Mouse (Mus musculus) hematopoietic stem cell, adult 5-6 weeks (primary cell): Measurements from ENCODE around the gene 4933405L10Rik. TPM values are rescaled to one million over a fixed set of nuclear protein-coding genes. Genes with fewer than 3 reads are reported as not detected.
A peak's percentile ranks its signal among the peaks of the same experiment; 100 is the strongest.

Source experiments
- ATAC-seq, 2 experiments: fragments of 125-278 bp in 1 of 2; replicated peaks in 1 of 2; 2 replicates each; pipeline ENCODE4 v1.8.0; 2016 to 2017; ENCODE audit warnings: inconsistent platforms in 2 of 2, mild to moderate bottlenecking in 2 of 2, moderate number of reproducible peaks in 2 of 2, low read depth in 1 of 2, moderate TSS enrichment in 1 of 2; ENCODE audit not compliant: low FRiP score in 2 of 2, poor library complexity in 2 of 2, severe bottlenecking in 2 of 2, insufficient read depth in 1 of 2, low TSS enrichment in 1 of 2
- total RNA-seq: library from RNA; stranded (forward); fragments of 172-1452, 232-1000 nt; gene quantifications from 2 replicates; pipeline ENCODE4 v1.2.3, GENCODE M21; 2017

The 4933405L10Rik gene
- total RNA-seq, 1 experiment from 2014 or later, result 1.2 TPM

DNA sequence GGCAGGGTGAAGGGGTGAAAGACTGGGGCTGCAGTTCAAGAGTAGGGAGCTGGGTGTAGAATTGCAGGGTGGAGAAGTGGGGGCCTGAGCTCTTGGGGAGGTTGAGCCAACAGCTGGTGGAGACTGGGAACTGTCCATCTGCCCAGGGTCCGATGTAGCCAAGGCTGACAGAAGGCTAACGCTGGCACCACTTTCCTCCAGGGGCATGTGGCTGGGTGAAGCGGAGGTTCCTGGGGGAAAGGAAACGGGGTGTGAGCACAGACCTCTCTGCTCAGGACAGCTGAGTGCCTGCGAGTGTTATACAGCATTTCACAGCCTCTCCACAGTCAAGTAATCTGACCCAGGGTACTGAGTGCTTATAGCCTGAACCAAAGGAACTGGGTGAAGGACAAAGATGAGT is 8.7 kb upstream of the 4933405L10Rik start:
- no peak for ATAC-seq

DNA sequence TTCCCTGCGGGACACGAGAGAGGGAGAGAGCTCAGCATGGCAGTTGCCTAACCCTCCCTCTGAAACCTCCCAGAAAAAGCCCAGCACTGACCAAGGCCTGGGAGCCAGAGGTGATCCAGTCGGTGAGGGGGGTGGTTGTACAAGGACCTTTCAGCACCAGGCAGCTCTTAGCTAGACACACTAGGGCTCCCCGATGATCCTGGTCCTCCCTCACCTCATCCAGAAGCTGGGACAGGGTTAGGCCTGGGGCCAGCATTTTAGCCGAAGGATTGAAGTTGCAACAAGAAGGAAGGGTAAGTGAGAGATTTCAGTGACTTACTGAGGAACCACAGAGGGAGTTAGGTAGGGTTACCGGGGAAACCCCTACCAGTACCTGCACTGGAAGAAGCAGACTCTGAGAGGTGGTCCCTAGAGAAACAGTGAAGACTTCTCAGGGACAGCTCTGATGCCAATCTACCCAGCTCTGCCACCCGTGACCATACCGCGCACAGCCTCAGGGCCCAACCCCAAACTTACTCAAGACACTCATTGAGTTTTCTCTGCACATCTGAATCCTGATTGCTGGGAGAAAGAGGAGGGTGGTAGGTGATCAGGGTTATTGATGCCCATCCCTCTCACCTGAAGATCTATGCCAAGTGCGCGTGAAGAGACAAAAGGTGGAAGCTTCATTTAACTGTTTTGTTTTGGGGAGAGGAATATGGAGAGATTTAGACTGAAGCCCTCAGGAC is 7.8 kb upstream of the 4933405L10Rik start:
- no peak for ATAC-seq

DNA sequence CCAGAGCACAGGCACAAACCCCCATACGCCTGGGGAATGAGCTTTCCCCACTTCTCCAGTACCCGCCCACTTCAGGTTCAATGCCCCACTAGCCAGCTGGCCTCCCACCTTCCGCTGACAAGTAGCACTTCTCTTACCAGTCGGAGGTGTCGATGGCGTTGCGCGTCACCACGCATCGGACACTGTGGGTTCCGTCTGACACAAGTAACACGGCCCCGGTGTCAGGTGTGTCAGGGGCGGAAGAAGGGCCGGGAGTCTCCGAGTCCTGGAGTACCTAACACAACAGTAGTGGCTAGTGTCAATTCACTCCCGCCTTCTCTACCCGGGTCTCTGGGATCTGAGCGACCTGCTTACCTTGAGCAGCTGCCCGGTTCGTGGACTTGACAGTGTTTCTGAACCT is 6.9 kb upstream of the 4933405L10Rik start:
- peak; percentile 50 to 66 for ATAC-seq

DNA sequence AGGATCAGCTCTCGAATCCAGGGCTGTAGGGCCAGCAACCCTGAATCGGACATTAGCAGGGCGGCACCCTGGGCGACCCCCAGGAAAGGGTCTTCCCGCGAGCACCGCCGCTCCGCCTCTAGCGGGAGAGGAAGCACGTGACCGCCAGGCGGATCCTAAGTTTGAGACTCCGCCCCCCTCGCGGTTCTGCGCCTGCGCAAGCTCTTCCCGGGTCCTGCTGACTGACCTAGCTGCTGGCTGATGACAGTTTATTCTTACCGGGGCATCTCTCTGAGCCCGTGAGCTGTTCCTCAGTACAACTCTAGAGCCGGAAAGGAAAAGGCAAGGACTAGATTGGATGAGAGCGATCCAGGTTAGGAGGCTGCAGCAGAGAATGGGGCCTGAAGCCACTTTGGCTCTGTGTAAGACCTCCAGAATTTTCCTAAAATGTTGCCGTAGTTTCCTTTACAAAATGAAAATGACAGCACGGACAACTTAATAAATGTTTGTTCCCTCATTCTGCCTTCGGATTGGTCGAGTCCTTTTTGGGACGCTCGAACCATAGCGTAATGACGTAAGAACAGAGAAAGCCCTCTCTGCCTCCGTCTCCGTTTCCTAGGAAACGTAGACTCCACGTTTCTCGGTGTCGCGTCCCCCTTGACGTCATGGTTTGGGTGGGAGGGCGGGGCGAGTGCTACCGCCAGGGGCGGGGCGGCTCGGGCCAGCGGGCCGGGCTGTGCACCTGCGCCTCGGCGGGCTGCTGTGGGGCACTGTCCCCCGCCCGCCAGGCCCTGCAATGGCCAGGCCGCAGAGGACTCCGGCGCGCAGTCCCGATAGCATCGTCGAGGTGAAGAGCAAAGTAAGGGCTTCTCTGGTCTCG is 6.3 kb upstream of the 4933405L10Rik start, which contains the start of the genes Acd and Pard6a:
TSS of gene Acd (minus strand) at position 137 of the 859 bp plus-strand sequence.
TSS of gene Pard6a (plus strand) at position 183 of the 859 bp plus-strand sequence.
- peak; percentile 71 to 78 for ATAC-seq

DNA sequence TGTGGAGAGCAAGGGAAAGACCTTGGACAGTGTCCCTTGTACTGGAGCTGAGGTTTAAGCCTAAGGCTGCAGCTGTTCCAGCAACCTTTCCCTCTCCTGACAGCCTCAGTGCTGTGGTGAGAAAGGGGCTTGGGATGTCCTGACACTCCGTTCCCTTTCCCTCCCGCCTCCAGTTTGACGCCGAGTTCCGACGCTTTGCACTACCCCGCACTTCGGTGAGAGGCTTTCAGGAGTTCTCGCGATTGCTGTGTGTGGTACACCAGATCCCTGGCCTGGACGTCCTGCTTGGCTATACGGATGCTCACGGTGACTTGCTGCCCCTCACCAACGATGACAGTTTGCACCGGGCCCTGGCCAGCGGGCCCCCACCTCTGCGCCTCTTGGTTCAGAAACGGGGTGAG is 5.5 kb upstream of the 4933405L10Rik start:
- ATAC-seq, result no peak

DNA sequence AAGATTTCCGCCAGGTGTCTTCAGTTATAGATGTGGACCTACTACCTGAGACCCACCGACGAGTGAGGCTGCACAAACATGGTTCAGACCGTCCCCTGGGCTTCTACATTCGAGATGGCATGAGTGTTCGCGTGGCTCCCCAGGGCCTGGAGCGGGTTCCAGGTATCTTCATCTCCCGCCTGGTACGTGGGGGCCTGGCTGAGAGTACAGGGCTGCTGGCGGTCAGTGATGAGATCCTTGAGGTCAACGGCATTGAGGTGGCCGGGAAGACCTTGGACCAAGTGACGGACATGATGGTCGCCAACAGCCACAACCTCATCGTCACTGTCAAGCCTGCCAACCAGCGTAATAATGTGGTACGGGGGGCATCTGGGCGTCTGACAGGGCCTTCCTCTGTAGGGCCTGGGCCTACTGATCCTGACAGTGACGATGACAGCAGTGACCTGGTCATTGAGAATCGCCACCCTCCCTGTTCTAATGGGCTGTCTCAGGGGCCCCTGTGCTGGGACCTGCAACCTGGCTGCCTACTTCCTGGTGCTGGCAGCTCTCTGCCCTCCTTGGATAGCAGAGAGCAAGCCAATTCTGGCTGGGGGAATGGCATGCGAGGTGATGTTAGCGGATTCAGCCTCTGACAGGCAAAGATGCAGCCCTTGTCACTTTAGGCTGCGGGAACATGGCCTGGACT is 4.6 kb upstream of the 4933405L10Rik start:
- ATAC-seq, result no peak

DNA sequence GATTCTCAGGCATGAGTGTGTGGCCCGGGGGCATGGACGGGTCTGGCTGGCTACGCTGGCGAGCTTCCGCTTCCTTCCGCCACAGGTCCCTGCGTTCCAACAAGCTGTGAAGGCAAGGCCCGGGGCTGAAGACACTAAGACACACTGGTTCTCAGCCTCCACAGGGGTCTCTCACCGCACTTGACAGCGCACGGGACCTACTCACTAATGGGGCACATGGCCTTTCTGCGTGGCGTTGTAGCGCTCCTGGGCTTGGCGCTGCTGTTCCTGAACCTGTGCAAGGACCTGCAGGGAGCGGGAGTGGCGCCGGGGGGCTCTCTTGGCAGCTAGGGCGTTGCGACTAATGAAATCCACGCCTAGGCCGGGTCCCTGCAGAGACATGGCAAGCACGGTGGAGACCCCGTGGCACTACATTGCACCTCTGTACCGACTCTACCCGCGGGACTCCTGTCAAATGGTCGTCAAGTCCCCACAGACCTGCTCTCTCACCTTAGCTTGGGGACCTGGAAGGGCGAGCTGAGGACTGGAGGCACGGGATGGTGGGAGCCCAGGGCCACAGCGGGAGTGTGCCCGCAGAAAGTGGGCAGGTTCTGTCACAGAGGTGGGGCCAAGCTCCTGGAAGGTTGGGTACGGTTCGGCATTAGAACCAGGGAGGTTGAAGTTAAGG is 3.2 kb upstream of the 4933405L10Rik start:
- no peak for ATAC-seq

DNA sequence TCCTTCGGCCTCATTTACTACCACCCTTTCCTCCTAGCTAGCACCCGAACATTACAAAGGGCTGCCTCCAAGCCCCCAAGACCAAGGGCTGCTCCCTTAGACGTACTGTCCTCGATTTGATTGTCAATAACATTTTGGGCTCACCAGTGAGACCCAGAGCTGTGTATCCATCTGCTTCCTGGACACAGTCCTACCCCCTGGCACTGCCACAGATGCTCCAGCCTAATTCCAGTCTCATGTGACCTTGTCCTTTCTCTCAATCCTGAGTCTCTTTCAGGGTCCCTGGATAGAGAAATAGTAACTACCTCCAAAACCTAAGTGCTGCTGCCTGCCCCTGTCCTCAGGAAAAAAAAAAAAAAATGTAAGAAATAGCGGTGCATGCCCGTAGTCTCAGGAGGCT is 2.5 kb upstream of the 4933405L10Rik start:
- no peak for ATAC-seq

DNA sequence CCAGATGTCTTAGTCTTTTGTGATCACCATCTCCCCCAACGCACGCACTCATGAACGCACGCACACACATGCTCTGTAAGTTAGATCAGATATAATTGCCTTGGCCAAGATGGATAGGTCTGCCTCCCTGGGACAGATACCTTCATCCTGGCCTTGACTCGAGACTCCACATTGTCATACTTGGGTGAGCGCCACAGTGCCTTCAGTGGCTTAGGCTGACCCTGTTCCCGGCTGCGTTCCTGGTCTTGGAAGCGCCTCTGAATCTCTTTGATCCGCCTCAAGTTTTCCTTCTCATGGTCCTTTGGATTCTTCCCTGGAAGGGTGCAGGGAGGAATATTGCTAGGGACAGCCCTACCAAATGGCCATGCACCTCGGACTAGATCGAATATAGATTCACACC is 1.0 kb upstream of the 4933405L10Rik start:
- no peak for ATAC-seq

DNA sequence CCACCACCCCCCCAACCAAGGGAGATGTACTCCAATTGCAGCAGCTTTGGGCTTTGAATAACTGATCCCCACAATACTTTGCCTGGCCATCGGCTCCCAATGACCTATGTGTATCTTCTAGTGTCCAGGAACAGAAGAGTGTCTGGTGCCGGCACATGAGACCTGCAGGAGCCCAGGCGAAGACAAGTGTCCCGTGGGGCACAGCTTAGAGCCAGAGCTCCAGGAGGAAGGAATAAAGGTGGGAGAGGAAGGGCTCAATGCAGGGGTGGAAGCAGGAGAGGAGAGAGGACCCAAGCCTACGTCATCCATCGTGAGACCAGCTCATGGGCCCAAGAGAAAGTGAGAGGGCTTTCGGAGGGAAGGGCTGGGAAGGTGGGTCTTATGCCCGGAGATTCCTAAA is 1.2 kb downstream of the 4933405L10Rik start:
- ATAC-seq, result no peak

DNA sequence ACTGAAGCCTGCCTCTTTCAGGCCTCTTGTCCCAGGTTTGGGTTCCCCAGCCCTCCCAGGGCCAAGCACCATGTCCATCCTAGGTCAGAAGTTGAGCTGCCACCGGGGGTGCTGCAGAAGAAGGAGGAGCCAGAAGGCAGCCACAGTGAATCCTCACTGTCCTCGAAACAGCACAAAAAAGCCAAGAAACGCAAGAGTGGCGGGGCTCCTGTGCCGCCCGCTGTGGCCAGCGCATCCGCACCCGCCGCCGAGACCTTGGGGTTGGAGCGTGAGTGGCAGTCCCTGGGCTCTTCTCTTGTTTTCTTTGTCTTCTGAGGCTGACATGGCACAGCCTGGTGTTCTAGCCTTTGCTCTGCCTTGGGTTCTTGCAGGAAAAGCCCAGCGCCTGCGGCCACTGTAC is 1.9 kb downstream of the 4933405L10Rik start:
- ATAC-seq, result no peak

DNA sequence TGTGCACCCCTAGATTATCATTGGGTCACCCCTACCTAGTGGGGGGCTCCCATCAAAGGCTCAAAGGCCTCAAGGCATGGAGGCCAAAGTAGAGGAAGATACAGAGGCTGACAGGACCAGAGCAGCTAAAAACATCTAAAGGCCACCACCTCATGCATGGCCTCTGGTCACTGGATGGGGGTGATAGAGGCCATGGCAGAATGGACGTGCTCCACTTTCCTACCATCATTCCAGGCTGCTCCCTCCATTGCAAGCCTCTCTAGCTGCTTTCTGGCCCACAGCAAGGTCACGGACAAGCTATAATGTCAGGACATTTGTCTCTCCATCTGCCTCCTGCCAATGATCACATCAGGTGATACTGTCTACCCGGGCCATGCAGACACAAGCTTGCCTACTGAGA is 4.8 kb downstream of the 4933405L10Rik start:
- no peak for ATAC-seq

DNA sequence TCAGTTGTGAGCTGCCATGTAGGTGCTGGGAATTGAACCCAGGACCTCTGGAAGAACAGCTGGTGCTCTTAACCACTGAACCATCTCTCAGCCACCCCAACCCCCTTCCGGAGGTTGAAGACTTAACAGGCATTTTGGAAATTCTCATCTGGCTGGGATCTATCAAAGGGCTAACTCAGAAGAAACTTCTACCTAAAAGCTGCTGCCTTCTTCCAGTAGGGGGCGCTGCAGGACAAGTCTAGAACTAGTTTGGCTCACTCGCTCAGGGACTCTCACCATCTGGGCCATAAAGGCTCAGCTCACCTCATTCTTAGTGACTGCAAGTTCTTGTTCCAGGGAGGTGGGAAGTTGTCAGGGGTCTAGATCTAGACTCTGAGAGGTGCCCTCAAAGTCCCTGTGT is 6.7 kb downstream of the 4933405L10Rik start:
- ATAC-seq, result peak; percentile 85 to 88

DNA sequence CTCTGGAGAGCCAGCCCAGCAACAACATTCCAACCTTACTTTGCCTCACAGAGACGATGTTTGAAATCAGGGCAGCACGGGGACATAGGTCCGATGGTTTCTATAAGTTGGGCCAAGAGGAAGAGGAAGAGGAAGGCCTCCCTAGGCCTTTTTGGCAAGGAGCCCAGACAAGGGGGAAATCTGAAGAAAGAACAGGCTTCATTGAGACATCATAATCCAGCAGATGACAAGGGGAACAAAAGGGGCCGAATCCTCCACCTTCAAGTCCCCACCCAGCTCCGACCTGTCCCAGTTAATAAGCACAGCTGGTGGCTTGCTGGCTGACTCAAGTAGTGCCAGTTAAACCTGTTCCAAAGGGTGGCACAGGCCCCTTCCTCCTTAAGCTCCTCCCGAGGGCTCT is 7.6 kb downstream of the 4933405L10Rik start:
- ATAC-seq, result peak; percentile 14 to 25; a peak in 1 of 4 replicates

DNA sequence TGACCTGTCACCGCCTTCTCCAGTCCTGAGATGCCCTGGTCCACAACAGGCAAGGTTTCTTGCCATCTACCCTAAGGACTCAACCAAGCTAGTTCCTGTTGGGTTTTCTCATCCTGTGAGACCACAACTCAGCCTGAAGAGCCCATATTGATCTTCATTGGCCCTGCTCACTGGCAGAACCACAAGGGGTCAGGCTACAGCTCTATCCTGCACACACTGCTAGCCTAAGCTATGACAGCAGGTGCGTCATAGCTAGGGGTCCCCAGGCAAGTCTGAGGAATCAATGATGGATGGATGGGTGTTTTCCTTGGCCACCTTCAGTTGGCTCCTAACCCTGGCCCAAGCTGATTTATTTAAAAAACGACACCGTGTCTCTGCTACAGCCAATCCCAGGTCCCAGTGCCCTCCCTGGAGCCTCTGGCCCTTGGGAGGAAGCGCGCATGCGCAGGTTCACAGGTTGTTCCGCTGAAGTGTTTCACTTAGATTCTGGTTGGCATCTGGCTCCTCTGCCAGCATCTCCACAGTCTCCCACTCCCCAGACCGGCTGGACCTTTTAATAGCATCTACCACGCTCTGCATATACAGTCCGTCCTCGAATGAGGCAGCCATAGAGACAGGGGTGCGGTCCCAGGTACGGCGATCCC is 9.0 kb downstream of the 4933405L10Rik start:
- ATAC-seq, result no peak

DNA sequence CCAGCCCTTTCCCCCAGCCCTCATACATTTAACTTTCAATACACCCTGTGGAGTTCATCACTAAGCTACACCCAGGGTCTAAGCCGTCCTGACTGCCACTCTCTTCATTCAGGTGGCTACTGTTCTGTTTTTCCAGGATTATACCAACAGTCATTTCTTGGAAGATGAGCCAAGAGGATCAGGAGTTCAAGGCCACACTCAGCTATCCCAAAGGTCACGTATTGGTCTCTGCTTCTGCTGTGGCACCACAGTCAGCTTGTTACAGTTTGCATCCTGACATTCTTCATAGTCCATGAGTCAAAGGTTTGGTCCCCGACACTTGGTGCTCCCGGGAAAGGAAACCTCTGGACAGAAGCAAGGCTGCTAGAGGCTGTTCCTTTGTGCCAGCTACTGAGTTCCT is 12.2 kb downstream of the 4933405L10Rik start:
- no peak for ATAC-seq

DNA sequence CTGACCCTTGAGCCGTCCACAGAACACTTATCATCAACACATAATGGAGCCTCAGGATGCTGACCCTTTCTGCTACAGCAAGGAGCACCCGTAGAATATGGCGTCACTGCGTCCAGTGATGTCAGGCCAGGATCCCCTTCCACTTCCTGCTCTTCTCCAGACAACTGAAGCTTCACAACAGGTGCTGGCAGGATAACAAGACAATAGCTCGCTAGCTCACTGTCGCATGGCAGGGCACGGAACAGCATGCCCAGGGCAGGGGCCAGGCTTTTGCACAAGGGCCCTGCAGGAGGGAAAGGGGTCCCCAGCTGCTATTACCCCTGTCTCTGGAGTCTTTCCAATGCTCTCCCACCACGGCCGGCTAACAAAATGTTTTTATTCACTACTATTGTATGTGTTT is 15.4 kb downstream of the 4933405L10Rik start:
- ATAC-seq, result no peak
